Mouse (Mus musculus): ENCODE measurements around the gene Cpa4.

DNA sequence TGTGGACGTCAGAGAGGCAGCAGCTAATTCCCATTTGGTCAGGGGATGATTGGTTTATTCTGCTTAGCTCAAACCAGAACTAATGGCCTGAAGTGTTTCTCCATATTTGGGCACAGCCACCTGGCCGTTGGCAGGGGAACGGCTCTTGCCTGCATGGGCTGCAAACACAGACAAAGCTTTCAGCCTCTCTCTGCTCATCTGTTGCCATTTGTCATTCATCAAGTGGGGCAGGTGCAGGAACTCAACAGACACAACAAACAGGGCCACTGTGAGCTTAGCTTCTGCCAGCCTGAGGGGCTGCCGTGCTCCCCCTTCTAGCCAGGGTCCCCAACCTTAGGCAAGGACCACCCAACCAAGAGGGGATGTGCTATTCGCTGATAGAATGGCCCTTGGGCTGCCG is 60.0 kb downstream of the Cpa4 start:
- no peak for TF ChIP-seq CTCF (conservative IDR thresholded peaks at IDR 0.05; ENCODE audit: insufficient read depth, insufficient read length, low read depth, low read length)
- TF ChIP-seq POLR2A (IDR thresholded peaks at IDR 0.05; ENCODE audit: low read depth, low read length), result no peak
